Mouse (Mus musculus): ENCODE results near the gene Gpatch8. TPM values are rescaled to one million over a fixed set of nuclear protein-coding genes. Genes with fewer than 3 reads are reported as not detected.
"Not testable (repeated sequence)": the region's sequence is repeated elsewhere in the genome, so short reads cannot be mapped to it uniquely, and the experiment has no call there.

The Gpatch8 gene
- polyA plus RNA-seq, 1 experiment, result 9.0 TPM

DNA sequence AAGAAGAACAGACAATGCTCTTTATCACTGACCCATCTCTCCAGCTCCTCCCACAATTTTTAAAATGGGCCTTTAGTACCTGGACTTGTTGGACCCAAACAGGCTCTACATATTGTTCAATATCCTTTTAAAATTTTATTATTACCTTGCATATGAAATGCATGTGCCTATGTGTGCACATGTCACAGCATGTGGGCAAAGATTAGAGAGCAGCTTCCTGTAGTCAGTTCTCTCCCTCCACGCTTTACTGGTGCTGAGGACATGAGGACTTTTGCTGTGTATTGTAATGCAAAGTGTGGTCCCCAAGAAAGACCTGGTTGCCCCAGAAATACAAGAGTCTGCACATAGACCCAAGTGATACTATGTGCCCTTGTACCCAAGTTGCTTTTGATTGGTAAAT is 18.8 kb upstream of the Gpatch8 start:
- DNase-seq (ENCODE audit: low read depth, low spot score), result no peak
- 66% methylated on average over 1 of the region's 1 CpGs for WGBS

DNA sequence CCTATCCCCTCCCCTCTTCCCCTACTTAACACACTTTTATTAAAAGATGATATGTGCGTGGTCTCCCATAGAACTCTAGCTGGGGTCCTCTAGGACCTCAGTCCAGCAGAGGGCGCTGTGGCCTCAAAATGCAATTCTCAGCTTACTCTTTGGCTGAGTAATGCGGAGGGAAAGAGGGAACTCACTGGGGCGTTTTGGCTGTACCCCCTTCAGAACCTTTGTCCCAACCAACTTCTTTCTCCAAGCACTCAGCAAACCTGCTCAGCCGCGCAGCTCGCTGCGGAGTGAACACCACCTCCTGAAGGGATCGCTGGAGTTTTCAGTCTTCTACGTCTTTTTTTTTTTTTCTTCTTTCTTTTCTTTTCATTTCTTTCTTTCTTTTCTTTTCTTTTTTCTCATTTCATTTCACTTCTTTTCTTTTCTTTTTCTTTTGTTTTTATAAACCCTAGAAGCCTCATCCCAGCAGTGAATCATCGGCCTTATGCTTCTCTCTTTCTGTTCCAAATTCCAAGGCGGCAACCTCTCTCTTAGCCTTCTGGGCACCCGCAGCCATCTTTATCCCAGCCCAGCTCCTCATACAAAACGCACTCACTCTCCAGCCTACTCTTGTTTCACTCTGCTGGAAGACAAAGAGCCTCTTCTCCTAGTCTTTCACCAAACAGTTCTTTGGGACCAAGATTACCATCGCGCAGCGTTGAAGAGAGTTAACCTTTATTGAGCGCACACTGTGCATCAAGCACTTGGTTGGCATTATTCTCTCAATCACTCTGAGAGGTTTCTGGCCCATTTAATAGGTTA is 16.9 kb upstream of the Gpatch8 start:
- DNase-seq (ENCODE audit: low read depth, low spot score), result peak; percentile 67
- 14% methylated on average over 18 of the region's 18 CpGs for WGBS

DNA sequence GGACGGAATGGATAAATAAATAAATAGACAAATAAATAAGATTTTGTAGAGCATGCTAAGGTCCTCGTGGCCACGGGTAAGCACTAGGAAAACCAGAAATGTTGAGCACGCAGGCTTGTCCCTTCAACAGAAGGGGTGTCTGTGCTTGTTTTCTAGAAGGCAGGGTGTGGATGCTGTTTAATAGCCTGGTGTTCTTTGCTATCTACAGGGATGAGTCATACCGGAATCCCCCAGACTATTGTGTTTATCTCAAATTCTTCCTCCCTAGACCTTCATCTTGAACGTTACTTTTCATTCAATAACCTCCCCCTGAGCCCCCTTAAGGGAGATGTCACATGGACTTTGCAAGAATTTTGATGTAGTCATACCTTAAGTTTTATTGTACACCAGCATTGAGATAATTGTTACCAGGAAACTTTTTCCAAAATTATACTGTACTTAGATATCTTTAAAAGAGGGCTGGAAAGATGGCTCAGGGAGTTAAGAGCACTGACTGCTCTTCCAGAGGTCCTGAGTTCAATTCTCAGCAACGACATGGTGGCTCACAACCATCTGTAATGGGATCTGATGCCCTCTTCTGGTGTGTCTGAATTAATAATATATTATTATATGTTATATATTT is 12.7 kb upstream of the Gpatch8 start:
- WGBS, result 37% methylated on average over 7 of the region's 7 CpGs
- no peak for DNase-seq (ENCODE audit: low read depth, low spot score)

DNA sequence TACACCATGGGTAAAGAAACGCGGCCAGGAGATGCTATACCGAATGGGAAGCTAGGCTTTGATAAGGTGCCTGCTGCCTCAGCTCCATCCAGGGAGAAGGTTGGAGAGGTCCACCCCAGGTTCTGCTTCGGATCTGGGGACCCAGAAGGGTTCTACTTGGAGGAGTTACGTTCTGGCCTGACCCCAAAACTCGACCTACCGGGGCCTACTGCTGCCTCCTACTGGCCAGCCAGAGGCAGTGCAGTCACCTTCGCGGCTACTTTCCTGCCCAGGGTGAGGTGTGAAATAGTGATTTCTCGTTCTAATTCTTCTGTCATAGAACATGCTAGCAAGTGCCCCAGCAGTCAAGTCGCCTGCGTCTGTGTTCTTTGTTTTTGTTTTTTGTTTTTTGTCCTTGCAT is 12.0 kb upstream of the Gpatch8 start:
- no peak for DNase-seq (ENCODE audit: low read depth, low spot score)
- 78% methylated on average over 12 of the region's 12 CpGs for WGBS

DNA sequence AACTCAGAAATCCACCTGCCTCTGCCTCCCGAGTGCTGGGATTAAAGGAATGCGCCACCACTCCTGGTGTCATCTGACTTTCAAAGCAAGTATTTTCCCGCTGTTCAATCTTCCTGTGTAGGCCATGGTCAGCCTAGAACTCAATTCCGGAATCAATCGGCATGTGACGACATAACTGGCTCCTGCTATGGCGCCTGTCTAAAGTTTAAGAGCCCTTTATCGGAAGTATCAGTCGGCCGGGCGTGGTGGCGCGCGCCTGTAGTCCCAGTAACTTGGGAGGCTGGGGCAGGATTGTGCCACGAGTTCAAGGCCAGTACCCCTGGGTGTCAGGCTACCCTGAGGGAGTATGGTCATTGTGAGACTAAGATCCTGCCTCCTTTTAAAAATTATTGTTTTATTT is 11.5 kb upstream of the Gpatch8 start:
- 97% methylated on average over 15 of the region's 15 CpGs for WGBS
- no peak for DNase-seq (ENCODE audit: low read depth, low spot score)

DNA sequence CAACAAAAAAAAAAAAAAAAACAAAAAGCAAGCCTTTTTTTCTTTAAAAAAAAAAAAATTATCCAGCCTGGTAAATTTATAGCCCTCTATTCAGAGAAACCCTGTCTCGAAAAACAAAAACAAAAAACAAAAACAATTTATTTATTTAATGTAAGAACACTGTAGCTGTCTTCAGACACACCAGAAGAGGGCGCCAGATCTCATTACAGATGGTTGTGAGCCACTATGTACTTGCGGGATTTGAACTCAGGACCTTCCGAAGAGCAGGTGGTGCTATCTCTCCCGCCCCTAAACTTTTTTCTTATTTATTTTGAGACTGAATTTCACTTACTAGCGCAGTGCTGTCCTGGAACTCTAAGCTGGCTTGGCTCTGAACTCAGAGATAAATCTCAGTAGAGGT is 11.0 kb upstream of the Gpatch8 start:
- 84% methylated on average over 6 of the region's 6 CpGs for WGBS
- no peak for DNase-seq (ENCODE audit: low read depth, low spot score)

DNA sequence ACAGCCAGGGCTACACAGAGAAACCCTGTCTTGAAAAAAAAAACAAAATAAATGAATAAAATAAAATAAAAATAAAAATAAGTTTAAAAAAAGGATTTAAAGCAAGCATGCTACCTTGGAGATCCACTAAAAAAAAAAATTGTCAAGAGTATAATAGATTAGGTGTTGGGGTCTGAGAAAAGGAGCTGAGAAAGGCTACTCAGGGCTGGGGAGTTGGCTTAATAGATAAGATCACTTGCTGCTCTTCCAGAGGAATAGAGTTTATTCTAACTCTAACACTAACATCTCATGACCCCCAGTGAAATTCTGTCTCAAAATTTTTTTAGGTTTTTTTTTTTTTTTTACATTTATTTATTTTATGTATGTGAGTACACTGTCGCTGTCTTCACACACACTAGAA is 10.1 kb upstream of the Gpatch8 start:
- DNase-seq (ENCODE audit: low read depth, low spot score), result no peak
- 81% methylated on average over 1 of the region's 1 CpGs for WGBS

DNA sequence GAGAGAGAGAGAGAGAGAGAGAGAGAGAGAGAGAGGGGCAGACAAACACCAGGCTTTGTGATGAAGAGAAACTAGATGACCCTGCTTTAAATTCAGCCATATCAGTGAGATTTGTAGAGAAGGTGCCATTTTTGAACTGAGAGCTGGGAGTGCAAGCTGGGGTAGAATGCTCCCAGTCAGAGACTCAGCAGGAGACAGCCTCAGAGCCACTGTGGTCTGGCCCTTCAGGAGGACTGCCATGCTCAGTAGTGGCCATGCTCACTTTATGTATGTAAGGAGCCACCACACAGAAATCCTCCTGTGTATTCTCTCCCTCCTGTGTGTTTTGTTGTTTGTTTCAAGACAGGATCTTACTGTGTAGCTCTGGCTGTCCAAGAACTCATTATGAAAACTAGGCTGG is 9.5 kb upstream of the Gpatch8 start:
- DNase-seq (ENCODE audit: low read depth, low spot score), result no peak

DNA sequence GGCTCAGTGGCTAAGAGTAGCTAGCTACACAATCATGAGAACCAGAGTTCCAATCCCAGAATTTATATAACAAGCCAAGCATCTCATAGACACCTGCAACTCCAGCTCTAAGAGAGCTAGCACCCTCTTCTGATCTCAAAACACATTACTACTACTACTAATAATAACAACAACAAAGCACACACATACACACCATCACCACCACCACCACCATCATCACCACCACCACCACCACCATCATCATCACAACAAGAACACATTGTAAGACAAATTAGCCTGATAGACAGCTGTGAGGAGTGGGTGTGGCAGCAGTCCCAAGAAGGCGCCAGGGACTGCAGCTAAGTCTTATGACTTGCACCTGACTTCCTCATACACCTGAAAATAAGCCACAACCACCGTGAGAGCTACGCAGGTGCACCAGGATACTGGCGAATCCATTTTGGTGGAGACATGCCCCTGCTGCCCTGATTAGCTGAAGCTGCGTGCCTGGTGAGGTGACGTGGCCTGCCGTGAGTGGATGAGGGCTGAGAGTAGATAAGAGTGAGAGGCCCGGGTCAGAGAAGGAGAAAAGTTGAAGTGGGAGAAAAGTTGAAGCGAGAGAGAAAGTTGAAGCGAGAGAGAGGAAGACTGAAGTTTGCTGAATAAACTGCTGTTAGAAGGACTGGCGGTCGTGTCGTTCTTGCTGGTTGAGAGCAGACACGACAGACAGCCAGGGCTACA is 8.9 kb upstream of the Gpatch8 start:
- WGBS, result 75% methylated on average over 14 of the region's 14 CpGs
- not testable (repeated sequence) for DNase-seq (ENCODE audit: low read depth, low spot score)

DNA sequence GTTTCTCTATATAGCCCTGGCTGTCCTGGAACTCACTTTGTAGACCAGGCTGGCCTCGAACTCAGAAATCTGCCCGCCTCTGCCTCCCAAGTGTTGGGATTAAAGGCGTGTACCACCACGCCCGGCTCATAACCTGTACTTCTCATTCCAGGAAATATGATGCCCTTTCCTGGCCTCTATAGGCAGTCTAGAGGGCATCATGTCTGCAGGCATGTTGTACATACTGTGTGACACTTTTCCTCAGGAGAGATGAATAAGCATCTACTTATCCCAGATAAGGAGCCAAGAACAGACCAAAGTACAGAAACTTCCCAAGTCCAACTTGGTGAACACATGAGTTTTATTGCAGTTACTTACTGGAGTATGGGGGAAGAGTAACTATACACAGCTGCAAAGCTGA is 2.5 kb upstream of the Gpatch8 start:
- DNase-seq (ENCODE audit: low read depth, low spot score), result peak; percentile 43

DNA sequence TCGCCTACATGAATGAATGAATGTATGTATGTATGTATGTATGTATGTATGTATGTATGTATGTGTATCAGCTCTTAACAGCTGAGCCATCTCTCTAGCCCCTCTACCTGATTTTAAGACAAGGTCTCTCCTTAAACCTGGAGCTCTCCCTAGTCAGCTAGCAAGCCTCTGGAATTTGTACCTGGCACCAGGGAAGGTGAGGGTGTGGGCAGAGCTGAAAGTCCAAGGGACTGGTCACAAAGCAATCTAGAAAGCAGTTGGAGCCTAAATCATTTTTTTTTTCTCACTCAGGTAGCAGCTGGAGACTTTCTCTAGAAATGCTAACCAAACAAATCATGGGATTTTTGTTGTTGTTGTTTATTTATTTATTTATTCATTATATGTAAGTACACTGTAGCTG is 1.2 kb upstream of the Gpatch8 start:
- peak; percentile 57 for DNase-seq (ENCODE audit: low read depth, low spot score)
- WGBS, result 70% methylated on average over 1 of the region's 1 CpGs

More for the DNA sequence above, 2.5 kb upstream of the Gpatch8 start:
- 50% methylated on average over 5 of the region's 5 CpGs for WGBS

DNA sequence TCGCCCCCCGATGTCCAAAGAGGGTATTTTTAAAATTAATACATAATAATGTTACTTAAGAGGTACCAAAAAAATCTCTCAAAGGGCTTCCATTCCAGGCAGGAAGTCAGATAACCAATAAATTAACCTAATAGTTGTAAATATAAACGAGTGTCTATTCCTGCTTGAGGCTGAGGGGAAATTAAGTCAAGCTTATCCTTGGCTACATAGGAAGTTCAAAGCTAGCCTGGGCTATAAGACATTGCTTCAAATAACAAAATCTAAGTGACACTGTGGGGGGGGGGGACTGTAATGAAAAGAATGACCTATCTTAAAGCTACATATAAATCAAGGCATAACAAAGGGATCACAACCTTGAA is 503 bp upstream of the Gpatch8 start:
- no peak for DNase-seq (ENCODE audit: low read depth, low spot score)
- 1% methylated on average over 3 of the region's 3 CpGs for WGBS

DNA sequence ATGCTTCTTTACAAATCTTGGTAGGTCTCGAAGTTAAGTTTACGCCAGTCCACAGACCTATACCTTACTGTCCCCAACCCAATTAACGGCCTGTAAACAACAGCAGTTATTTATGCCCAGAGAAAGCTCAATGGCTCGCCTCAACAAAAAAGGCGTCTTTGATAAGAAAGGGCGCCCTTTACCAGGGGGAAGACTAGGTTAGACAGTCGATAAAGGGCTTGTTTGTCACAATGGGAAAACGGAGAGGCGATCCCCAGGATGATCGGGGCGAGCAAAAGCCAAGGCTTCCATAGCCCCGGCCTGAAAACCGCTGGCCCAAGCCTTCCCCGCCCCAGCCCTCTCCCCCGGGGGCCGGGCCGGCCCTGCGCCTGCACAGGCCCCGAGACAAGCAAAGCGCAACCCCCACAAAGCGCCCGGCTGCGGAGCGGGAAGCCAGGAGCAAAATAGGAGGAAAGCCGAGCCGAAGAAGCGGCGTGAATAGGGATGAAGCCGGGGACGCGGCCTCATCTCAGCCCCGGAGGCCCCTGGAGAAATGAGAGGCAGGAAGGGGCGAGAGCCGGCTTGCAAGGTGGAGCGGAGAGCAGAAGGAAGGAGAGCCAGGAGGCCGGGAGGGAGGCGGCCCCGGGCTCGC is 677 bp downstream of the Gpatch8 start:
- DNase-seq (ENCODE audit: low read depth, low spot score), result no peak
- WGBS, result 1% methylated on average over 39 of the region's 39 CpGs

DNA sequence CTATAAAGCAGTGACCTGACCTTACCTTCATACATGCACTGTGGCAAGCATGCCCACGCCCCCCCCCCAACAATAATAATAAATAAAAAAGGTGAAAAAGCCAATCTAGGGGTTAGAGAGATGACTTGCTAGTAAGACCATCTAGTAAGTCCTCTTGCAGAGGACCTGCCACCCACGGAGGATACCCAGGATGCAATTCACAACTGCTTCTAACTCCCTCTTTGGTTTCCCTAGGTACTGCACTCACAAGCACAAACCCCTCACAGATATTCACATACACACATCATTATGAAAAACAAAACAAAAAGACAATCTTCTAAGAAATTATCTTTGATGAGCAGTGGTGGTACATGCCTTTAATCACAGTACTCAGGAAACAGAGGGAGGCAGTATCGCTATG is 4.1 kb downstream of the Gpatch8 start:
- no peak for DNase-seq (ENCODE audit: low read depth, low spot score)
- 86% methylated on average over 3 of the region's 3 CpGs for WGBS

DNA sequence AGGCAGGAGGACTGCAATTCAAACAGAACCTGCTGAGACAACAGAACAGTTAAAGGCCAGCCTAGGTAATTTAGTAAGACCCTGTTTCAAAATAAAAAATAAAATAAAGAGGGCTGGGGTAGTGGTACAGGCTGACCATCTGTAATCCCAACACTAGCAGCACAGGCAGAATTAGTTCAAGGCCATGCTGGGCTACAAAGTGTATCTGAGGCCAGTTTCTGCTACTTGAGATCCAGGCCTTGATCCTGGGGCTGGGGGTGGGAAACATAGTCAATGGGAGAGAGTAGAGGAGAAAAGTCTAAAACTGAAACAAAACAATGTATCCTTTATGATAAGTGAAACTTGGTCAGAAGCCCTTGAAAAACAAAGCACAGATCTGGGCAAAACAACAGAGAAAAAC is 5.0 kb downstream of the Gpatch8 start:
- DNase-seq (ENCODE audit: low read depth, low spot score), result no peak

DNA sequence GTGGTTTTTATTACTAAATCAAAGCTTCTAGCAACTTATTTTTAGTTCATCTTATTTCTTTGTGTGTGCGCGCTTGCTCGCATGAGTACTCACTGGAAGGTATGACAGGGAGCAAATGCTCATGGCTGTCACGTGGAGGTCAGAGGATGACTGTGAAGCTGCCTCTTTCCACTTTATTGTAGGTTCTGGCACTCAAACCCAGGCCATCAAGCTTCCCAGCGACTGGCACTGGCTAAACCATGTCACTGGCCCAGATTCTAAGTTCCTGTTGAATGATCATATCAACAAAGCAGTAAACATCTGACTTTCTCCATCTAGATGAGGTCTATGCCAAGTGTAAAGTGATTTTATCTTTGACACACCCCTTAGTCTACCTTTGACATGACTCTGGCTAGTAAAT is 14.7 kb downstream of the Gpatch8 start:
- WGBS, result 56% methylated on average over 5 of the region's 5 CpGs

DNA sequence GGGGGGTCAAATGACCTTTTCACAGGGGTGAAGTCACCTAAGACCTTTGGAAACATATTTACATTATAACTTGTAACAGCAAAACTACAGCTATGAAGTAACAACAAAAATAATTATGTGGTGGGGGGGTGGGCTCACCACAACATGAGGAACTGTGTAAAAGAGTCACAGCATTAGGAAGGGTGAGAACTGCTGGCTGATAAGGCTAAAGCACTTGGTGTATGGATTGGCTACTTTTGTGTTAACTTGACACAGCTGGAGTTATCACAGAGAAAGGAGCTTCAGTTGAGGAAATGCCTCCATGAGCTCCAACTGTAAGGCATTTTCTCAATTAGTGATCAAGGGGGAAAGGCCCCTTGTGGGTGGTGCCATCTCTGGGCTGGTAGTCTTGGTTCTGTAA is 15.9 kb downstream of the Gpatch8 start:
- DNase-seq (ENCODE audit: low read depth, low spot score), result not testable (repeated sequence)

More for the DNA sequence above, 14.7 kb downstream of the Gpatch8 start:
- DNase-seq (ENCODE audit: low read depth, low spot score), result no peak

DNA sequence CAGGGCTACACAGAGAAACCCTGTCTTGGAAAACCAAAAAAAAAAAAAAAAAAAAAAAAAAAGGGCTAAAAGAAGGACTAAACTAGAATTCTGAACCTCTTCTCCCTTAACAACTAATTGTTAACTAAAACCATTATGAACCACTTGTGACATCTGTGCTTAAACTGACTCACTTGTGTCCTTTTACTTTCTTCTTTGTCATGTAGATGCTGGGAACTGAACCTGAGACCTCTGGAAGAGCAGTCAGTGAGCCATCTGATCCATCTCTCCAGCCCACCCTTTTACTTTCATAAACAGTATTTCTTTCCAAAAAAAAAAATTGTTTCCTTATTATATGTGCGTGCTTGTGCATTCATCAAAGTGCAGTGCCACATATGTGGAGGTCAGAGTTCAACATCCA is 16.5 kb downstream of the Gpatch8 start:
- DNase-seq (ENCODE audit: low read depth, low spot score), result no peak
- 31% methylated on average over 1 of the region's 1 CpGs for WGBS

DNA sequence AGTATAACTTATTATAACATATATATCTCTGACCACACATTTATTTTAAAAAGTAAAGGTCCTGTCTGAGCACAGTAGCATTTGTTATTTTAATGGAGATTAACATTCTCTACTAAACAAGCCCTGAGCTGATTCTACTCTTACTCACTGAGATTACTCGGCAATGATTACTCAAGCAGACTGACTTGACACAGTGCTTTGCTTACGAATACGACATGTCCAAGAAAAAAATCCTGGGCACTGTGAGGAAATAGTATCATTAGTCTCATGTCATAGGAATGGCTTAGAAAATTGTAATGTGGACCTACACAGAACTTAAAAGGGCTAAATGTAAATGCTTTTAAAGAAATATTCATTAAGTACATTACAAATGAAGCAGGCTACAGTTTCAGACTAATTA is 20.0 kb downstream of the Gpatch8 start:
- 69% methylated on average over 3 of the region's 3 CpGs for WGBS
- DNase-seq (ENCODE audit: low read depth, low spot score), result no peak

DNA sequence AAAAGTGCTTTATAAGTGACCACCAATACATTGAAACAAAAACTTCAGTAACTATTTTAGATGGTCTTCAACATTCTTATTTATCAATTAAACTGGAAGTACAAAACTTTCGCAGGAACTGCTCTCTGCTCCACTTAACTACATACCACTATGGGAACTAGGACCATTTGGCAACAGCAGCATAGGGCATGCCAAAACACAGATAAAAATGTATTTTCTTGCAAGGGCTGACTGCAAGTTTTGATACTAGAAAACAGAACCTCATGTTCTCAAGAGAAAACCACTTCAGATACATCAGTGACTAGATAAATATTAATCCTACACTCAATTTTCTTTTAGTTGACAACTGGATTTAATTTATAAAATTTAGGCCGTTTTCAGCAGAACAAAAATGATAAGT is 22.1 kb downstream of the Gpatch8 start:
- 75% methylated on average over 2 of the region's 2 CpGs for WGBS
- DNase-seq (ENCODE audit: low read depth, low spot score), result no peak

DNA sequence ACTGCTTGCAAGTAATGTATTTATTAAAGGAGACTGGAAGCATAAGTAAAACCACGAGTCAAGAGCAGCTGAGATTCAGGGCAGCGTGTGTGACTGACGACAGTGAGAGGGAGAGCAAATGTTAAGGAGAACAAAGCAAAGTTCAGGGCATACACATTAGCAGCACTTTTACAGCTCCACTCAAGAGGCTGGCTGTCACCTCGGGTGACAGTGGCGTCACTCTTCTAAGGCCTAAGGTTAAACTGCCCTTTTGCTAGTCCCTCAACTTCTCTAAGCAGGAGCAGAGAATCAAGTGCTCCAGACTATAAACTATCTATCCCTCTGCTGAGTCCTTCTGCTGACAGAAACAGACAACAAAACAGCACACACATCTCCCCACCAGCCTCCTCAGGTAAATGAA is 24.8 kb downstream of the Gpatch8 start:
- 27% methylated on average over 5 of the region's 5 CpGs for WGBS
- DNase-seq (ENCODE audit: low read depth, low spot score), result no peak
